Mouse (Mus musculus) thymus, adult 18-20 months (tissue): Measurements from ENCODE around the gene Rps7.

Experiments used
- DNase-seq, 2 experiments: peaks; one replicate each; pipeline ENCODE4 v3.0.0; 2022; ENCODE audit warnings: mixed read lengths in 2 of 2

Gene Rps7

GRCm38 (mm10) chr12:28614401-28614800 is 21.4 kb downstream of the Rps7 start:
- no peak for DNase-seq

GRCm38 (mm10) chr12:28612391-28612790 is 23.4 kb downstream of the Rps7 start:
- no peak for DNase-seq

- no peak for DNase-seq
These were observed 28.0 kb downstream of the Rps7 start for GRCm38 (mm10) chr12:28607546-28608305.

- no peak for DNase-seq
These were observed 32.3 kb downstream of the Rps7 start for GRCm38 (mm10) chr12:28603494-28603893.

GRCm38 (mm10) chr12:28602259-28602658 is 33.5 kb downstream of the Rps7 start:
- no peak for DNase-seq

- DNase-seq = no peak
These were observed 37.2 kb downstream of the Rps7 start for GRCm38 (mm10) chr12:28598526-28598991.

- DNase-seq = no peak
These were observed 37.6 kb downstream of the Rps7 start for GRCm38 (mm10) chr12:28598110-28598509.

GRCm38 (mm10) chr12:28597699-28598098 is 38.1 kb downstream of the Rps7 start:
- DNase-seq = no peak

GRCm38 (mm10) chr12:28596851-28597250 is 38.9 kb downstream of the Rps7 start:
- no peak for DNase-seq

GRCm38 (mm10) chr12:28590428-28590827 is 45.3 kb downstream of the Rps7 start:
- no peak for DNase-seq

- peak; percentile 30 to 38 for DNase-seq
These were observed 46.5 kb downstream of the Rps7 start for GRCm38 (mm10) chr12:28589090-28589868.

GRCm38 (mm10) chr12:28587949-28588348 is 47.8 kb downstream of the Rps7 start:
- DNase-seq = no peak

GRCm38 (mm10) chr12:28584036-28584435 is 51.7 kb downstream of the Rps7 start:
- no peak for DNase-seq

- no peak for DNase-seq
These were observed 53.3 kb downstream of the Rps7 start, which contains the start of gene Allc for GRCm38 (mm10) chr12:28582423-28582822. Allc (minus strand) TSS chr12:28582523.
